Comparison of ENCODE assay signal across 8 mouse cellular contexts in the genomic region with DNA sequence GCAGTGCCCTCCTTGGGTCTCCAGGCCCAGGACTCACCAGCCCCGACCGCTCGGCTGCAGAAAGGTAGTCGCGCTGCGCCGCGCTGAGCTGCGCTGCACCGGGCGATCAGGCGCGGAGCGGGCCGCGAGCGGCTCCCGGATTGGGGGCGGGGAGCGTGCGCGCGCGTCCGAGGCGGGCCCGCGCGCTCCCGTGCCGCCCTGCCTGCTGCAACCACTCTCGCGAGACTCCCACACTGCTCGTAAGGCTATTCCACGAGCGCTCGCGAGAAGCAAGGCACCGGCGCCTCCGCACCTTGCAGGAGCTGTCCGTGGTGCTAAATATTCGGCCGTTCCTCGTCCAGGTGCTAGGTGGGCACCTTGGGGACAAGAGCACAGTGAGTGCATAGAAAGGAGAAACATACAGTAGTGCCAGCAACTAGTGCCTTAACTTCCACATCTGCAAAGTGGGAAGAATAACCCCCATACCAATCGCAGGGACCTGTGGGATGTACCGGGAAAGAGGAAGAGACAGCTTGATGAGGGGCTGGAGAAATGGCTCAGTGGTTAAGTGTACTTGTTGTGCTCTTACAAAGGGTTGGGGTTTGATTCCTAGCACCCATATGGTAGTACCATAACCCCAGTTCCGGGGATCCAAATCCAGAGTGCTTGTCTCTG. TPM values are rescaled to one million over a fixed set of nuclear protein-coding genes. Genes with fewer than 3 reads are reported as not detected.
DNase-seq lines count a peak whose midpoint lies in the region; ATAC-seq lines count a peak whose summit lies in the region.

TSS of gene Scamp5 (minus strand) at position 165 of the 654 bp plus-strand sequence.

- H3K27me3 ChIP-seq in hindbrain, embryonic 11.5 days (ENCODE audit: control insufficient read depth, insufficient read depth, low read length): no peaks in the 10 kb centered on the region
- no peaks in the 10 kb centered on the region for H3K27me3 ChIP-seq in lung, embryonic 16.5 days (ENCODE audit: control insufficient read depth, insufficient read depth, low read depth, low read length)

- H3K4me1 ChIP-seq in hindbrain, embryonic 11.5 days (replicated peaks; ENCODE audit: control insufficient read depth, insufficient read depth, low read length): 0 out of 2 replicates have a peak, but pooled peaks cover 3% of the 10 kb centered on the region
- peaks cover 7% of the 10 kb centered on the region for H3K4me1 ChIP-seq in lung, embryonic 16.5 days (replicated peaks; ENCODE audit: control insufficient read depth, insufficient read depth, low read length)

- H3K9ac ChIP-seq in hindbrain, embryonic 11.5 days (ENCODE audit: low read depth, low read length): peak within 1 kb of the TSS; percentile 90
- H3K9ac ChIP-seq in lung, embryonic 16.5 days (ENCODE audit: low read length): peak within 1 kb of the TSS; percentile 66

- no peaks in the 10 kb centered on the region for H3K36me3 ChIP-seq in hindbrain, embryonic 11.5 days (ENCODE audit: control insufficient read depth, insufficient read depth, low read length)
- no peaks in the 10 kb centered on the region for H3K36me3 ChIP-seq in lung, embryonic 16.5 days (ENCODE audit: control insufficient read depth, insufficient read depth, low read length)

- H3K27ac ChIP-seq in hindbrain, embryonic 11.5 days (ENCODE audit: low read depth, low read length): peak within 1 kb of the TSS; percentile 71
- H3K27ac ChIP-seq in lung, embryonic 16.5 days (ENCODE audit: low read length): no peak within 1 kb of the TSS

- H3K9me3 ChIP-seq in hindbrain, embryonic 11.5 days (ENCODE audit: control insufficient read depth, low read length): no peaks in the 10 kb centered on the region
- no peaks in the 10 kb centered on the region for H3K9me3 ChIP-seq in lung, embryonic 16.5 days (ENCODE audit: control insufficient read depth, low read length)

- 1% methylated on average over 48 of the region's 48 CpGs for WGBS in hindbrain, embryonic 11.5 days
- 2% methylated on average over 46 of the region's 48 CpGs for WGBS in lung, embryonic 16.5 days

- peak within 1 kb of the TSS; percentile 82 for H3K4me2 ChIP-seq in hindbrain, embryonic 11.5 days (replicated peaks; ENCODE audit: low read depth, low read length)
- peak within 1 kb of the TSS; percentile 95 for H3K4me2 ChIP-seq in lung, embryonic 16.5 days (ENCODE audit: low read depth, low read length)

- H3K4me3 ChIP-seq in hindbrain, embryonic 11.5 days (ENCODE audit: low read depth, low read length): peak within 1 kb of the TSS; percentile 73
- H3K4me3 ChIP-seq in lung, embryonic 16.5 days (ENCODE audit: low read length): peak within 1 kb of the TSS; percentile 70

- peak; percentile 91 for ATAC-seq in hindbrain, embryonic 11.5 days (ENCODE audit: low FRiP score)
- ATAC-seq in lung, embryonic 16.5 days (ENCODE audit: low read depth): peak; percentile 95

- DNase-seq in MN1 (ENCODE audit: low spot score): peak; percentile 94
- DNase-seq in cerebellum, adult 9-10 months: peak; percentile 91
- DNase-seq in frontal cortex, postnatal 10 days (ENCODE audit: low spot score in 2 of 2): peak; percentile 79 to 90
- peak; percentile 94 for DNase-seq in hindbrain, embryonic 11.5 days (ENCODE audit: low spot score)
- peak; percentile 94 for DNase-seq in layer of hippocampus, adult 9-11 months
- peak; percentile 60 for DNase-seq in ovary, postnatal 10 days (ENCODE audit: low spot score)
- DNase-seq in thymus, postnatal 0 days (ENCODE audit: low spot score): peak; percentile 94

RNA-seq across cellular contexts. Expression of gene Scamp5, which starts in this region (rescaled TPM):
- polyA plus RNA-seq in hindbrain, embryonic 11.5 days (2014; fragmentation: Nextera tagmentation; extraction: Ambion mirVana): 17.7 and 18.3 TPM in 2 replicates
- polyA plus RNA-seq in lung, embryonic 16.5 days (2015; fragmentation: Nextera tagmentation; extraction: Ambion mirVana): 6.2 and 7.0 TPM in 2 replicates
- 3.1 and 3.5 TPM in 2 replicates for polyA plus RNA-seq in thymus, postnatal 0 days (2015; fragmentation: Nextera tagmentation; extraction: Ambion mirVana)
